Mouse (Mus musculus) forebrain, embryonic 10.5 days (tissue): ENCODE results near the gene Wdr78. TPM values are rescaled to one million over a fixed set of nuclear protein-coding genes. Genes with fewer than 3 reads are reported as not detected.

Source experiments
- DNase-seq: peaks from one replicate; pipeline ENCODE4 v3.0.0-alpha.2; 2017; ENCODE audit warnings: low spot score; ENCODE audit errors: extremely low spot score
- H3K27ac ChIP-seq: fragments of 300-500 bp; sonication (generic); 2 replicates; pipeline ENCODE4 v1.5.1; 2016; ENCODE audit warnings: mild to moderate bottlenecking
- H3K27me3 ChIP-seq: fragments of 300-500 bp; sonication (generic); 2 replicates; pipeline ENCODE4 v1.6.1; 2016; ENCODE audit warnings: mild to moderate bottlenecking; ENCODE audit not compliant: poor library complexity, severe bottlenecking
- H3K36me3 ChIP-seq: fragments of 300-500 bp; sonication (generic); replicated peaks from 2 replicates; pipeline ENCODE4 v1.6.1; 2016; ENCODE audit warnings: mild to moderate bottlenecking, moderate library complexity
- H3K4me1 ChIP-seq: fragments of 300-500 bp; sonication (generic); 2 replicates; pipeline ENCODE4 v1.6.1; 2016
- H3K4me3 ChIP-seq: fragments of 300-500 bp; sonication (generic); 2 replicates; pipeline ENCODE4 v1.5.1; 2016; ENCODE audit warnings: mild to moderate bottlenecking, moderate library complexity
- H3K9me3 ChIP-seq: fragments of 300-500 bp; sonication (generic); 2 replicates; pipeline ENCODE4 v1.6.1; 2016; ENCODE audit warnings: mild to moderate bottlenecking, moderate library complexity
- WGBS: fragments of 180-500 bp; shearing (Covaris S2); methylation state at CpG from one replicate; pipeline ENCODE4 v1.1.7; 2016; 5-methylcytosine and 5-hydroxymethylcytosine counted together
- polyA plus RNA-seq: library from polyadenylated mRNA; unstranded; fragments of >200 nt; fragmentation: Nextera tagmentation; extraction: Ambion mirVana; gene quantifications from 2 replicates; pipeline ENCODE4 v1.2.1, GENCODE M21; 2016

Wdr78 gene
- polyA plus RNA-seq = 4.8 and 5.0 TPM in 2 replicates

DNA sequence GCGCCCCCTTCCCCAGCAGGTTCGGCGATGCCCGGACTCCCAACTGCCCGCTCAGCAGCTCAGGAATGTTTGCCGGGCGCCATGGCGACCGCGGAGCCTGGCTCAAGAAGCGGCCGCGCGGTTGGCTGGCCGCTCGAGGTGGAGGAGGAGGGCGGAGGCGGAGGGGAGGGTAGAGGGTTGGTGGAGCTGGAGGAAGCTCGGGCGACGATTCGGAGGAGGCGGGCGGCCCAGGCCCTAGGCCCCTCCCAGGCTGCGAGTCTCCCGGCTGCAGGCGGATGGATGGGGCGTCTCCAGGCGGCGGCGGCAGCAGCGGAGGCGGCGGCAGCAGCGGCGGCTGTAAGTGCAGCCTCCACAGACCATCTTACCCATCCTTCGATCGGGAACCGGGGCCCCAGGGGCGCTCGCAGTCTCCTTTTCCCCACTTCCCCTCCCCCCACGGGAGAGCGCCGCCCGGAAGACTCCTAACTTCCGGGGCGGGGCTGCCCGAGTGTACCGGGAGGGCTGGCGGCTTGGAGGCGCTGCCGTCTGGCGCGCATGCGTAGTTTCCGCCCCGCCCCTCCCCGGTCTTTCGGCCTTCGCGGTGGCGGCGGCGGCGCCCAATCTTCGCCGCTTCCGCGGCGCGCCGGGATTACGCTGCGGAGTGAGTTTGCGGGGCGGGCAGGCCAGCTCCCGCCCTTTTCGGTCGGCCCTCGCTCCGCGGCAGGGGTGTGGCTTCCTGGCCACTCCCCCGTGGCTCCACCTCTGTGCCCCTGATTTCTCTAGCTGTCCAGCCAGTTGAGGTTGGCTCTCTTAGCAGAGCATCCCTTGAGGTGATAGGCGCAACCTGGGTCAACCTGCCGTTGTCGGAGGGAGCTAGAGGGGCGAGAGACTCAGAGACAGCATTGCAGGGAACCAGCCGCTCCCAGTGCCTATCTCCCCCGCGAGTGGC lies at the start of gene Wdr78, which contains the start of gene Mier1:
TSS of gene Wdr78 (minus strand) at position 372 of the 928 bp plus-strand sequence.
TSS of gene Mier1 (plus strand) at position 207 of the 928 bp plus-strand sequence.
- under 1% methylated on average over 90 of the region's 90 CpGs for WGBS
- H3K9me3 ChIP-seq = no peaks in the 10 kb centered on the region
- H3K27ac ChIP-seq = peak within 1 kb of the TSS; percentile 100
- 0 out of 2 replicates have a peak, but pooled peaks cover 4% of the 10 kb centered on the region for H3K27me3 ChIP-seq
- peaks cover 45% of the 10 kb centered on the region for H3K4me1 ChIP-seq
- peaks cover 34% of the 10 kb centered on the region for H3K36me3 ChIP-seq
- peak within 1 kb of the TSS; percentile 88 for H3K4me3 ChIP-seq
- DNase-seq = peak; percentile 97

DNA sequence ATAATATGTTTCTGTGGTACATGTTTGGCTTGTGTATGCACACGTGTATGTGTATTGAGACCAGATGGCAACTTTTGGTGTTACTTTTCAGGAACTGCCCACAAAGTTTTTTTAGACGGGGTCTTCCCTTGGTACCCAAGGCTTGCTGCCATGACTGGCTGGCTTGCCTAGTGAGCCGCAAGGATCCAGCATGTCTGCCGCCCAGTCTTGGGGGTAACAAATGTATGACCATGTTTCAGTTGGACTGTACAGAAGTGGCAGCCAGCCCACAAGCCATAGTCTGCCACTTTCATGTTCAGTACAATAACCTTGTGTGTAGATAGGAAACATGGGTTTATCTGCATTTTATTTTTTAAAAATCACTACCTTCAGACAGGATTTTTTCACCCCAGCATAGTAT lies 44.4 kb upstream of the Wdr78 start:
- no peaks in the 10 kb centered on the region for H3K9me3 ChIP-seq
- DNase-seq = no peak
- no peak overlapping the region for H3K4me3 ChIP-seq
- 94% methylated on average over 4 of the region's 4 CpGs for WGBS
- peaks cover 99% of the 10 kb centered on the region for H3K36me3 ChIP-seq
- no peak overlapping the region for H3K27ac ChIP-seq
- H3K27me3 ChIP-seq = no peaks in the 10 kb centered on the region
- no peaks in the 10 kb centered on the region for H3K4me1 ChIP-seq

DNA sequence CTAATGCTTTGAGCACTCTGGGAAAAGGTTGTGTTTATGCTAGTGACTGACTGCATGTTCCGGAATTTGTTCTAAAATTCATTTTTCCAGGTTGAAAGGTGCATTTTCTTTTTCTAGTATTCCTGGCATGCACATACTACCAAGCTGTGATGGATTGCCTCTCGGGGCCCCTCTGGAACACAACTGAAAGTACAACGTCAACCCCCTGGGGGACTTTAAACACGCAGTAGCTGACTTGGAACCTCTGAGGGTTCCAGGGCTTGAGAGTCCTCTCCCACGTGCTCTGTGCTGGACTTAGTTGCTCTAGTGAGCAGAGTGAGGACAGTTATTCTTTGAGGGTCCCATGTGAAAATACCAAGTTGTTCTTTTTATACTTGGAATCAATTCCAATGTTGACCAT lies 37.6 kb upstream of the Wdr78 start:
- Histone ChIP-seq H3K36me3 (peaks cover 100% of the 10 kb centered on the region), H3K27me3 (no peaks in the 10 kb centered on the region), H3K4me1 (no peaks in the 10 kb centered on the region), H3K4me3 (no peak overlapping the region), H3K9me3 (no peaks in the 10 kb centered on the region), H3K27ac (no peak overlapping the region)
- no peak for DNase-seq
- WGBS = 93% methylated on average over 5 of the region's 5 CpGs

DNA sequence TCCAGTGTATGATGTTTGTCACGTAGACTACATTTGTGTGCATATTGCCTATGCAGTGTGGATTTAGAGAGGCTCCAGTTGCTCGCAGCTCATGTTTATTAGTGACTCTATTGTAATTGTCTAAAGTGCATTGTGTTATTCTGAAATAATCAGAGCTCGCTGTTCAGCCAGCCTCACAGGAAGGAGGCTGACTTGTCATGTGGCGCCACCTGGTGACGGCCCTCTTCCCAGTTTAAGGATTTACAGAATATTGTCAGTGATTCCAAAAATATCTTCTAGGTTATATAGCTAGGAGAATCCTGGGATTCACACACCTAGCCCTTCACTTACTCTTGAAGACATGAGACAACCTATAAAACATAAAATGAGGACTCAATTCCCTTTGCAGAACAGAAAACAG lies 32.0 kb upstream of the Wdr78 start:
- no peaks in the 10 kb centered on the region for H3K27me3 ChIP-seq
- DNase-seq = peak; percentile 59
- H3K9me3 ChIP-seq = no peaks in the 10 kb centered on the region
- no peaks in the 10 kb centered on the region for H3K4me1 ChIP-seq
- 47% methylated on average over 5 of the region's 5 CpGs for WGBS
- H3K36me3 ChIP-seq = peaks cover 86% of the 10 kb centered on the region
- no peak overlapping the region for H3K27ac ChIP-seq
- no peak overlapping the region for H3K4me3 ChIP-seq

DNA sequence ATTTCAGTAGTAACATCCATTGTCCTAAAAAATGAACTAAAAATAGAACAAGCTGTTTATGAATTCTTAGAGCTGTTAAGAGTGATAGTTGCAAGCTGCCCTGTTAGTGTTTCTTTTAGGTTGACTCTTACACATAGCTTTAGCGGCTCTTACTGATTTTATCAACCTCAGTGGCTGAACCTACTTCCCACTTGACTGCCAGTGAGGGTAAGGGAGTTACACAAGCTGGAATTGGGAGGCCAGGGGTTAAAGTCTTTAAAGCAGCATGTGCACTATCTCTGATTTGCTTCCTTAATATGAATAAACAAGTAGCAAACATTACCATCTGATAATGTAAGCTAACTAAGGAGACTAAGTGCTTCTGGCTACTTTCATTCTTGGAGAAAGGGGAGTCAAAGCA lies 22.6 kb upstream of the Wdr78 start:
- 93% methylated on average over 1 of the region's 1 CpGs for WGBS

DNA sequence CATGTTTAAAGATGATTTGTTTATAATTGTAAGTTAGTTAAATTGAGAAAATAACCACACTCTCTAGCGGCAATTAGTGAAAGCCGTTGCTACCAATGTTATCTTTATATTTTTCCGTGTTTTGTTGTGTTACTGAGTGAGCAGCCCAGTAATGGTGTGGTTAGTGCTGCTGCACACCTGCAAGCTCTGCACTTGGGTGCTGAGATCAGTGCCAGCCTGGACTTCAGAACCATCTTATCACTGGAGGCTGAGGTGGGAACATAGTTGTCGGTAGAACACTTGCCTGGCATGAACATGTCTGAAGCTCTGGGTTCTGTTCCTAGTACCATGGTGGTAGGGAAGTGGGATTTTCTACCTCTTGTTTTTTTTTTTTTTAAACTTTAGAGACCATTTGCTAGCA lies 12.2 kb upstream of the Wdr78 start:
- no peak overlapping the region for H3K4me3 ChIP-seq
- no peaks in the 10 kb centered on the region for H3K27me3 ChIP-seq
- peaks cover 8% of the 10 kb centered on the region for H3K36me3 ChIP-seq
- no peak for DNase-seq
- no peaks in the 10 kb centered on the region for H3K9me3 ChIP-seq
- no peak overlapping the region for H3K27ac ChIP-seq
- H3K4me1 ChIP-seq = peaks cover 6% of the 10 kb centered on the region; the same call in 1 of the 2 replicates
- WGBS = 87% methylated on average over 4 of the region's 4 CpGs

More for the DNA sequence above, 22.6 kb upstream of the Wdr78 start:
- no peak for DNase-seq
- no peaks in the 10 kb centered on the region for H3K27me3 ChIP-seq
- no peaks in the 10 kb centered on the region for H3K4me1 ChIP-seq
- no peaks in the 10 kb centered on the region for H3K9me3 ChIP-seq
- H3K36me3 ChIP-seq = peaks cover 80% of the 10 kb centered on the region
- H3K4me3 ChIP-seq = no peak overlapping the region
- no peak overlapping the region for H3K27ac ChIP-seq

DNA sequence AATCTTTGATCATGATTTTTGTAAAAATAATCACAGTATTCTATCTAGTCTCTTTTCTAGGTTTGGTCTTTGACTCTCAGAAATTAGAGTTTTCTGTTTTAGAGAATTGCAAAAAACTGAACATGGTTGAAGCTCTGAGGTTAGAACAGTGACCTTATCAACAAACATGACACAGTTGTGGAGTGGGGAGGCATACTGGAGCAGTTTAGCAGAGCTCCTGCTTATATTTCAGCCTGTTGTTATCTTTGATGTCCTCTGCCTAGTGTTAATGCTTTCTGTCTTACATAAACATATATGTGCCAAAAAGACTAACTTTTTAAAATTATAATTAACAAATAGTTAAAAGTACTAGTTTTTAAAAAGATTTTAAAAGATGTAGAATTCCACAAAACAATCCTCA lies 9.3 kb upstream of the Wdr78 start:
- Histone ChIP-seq H3K36me3 (no peaks in the 10 kb centered on the region), H3K27ac (no peak overlapping the region)

DNA sequence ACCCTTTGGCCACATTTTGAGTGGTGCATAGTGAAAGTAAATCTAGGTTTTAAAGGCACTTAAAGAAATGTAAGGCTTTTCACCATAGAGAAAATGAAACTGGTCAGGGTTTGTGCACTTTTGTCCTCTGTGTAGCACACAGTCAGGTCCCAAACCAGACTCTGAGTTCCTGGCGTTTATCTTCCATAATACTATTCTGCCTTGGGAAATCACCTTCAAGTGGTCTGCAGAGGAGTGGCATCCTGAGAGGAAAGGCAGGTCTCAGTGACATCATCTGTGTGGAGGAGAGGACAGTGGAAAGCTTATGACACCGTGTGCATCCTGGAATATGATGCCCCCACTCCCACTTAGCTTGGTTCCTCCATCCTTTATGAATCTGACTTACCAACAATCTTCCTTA lies 8.7 kb upstream of the Wdr78 start:
- no peak overlapping the region for H3K27ac ChIP-seq
- no peaks in the 10 kb centered on the region for H3K27me3 ChIP-seq
- DNase-seq = no peak
- H3K36me3 ChIP-seq = no peaks in the 10 kb centered on the region
- 69% methylated on average over 2 of the region's 2 CpGs for WGBS
- H3K4me1 ChIP-seq = peaks cover 30% of the 10 kb centered on the region
- H3K4me3 ChIP-seq = no peak overlapping the region
- no peaks in the 10 kb centered on the region for H3K9me3 ChIP-seq

More for the DNA sequence above, 9.3 kb upstream of the Wdr78 start:
- Histone ChIP-seq H3K4me3 (no peak overlapping the region), H3K9me3 (no peaks in the 10 kb centered on the region), H3K4me1 (peaks cover 28% of the 10 kb centered on the region), H3K27me3 (no peaks in the 10 kb centered on the region)
- no peak for DNase-seq

DNA sequence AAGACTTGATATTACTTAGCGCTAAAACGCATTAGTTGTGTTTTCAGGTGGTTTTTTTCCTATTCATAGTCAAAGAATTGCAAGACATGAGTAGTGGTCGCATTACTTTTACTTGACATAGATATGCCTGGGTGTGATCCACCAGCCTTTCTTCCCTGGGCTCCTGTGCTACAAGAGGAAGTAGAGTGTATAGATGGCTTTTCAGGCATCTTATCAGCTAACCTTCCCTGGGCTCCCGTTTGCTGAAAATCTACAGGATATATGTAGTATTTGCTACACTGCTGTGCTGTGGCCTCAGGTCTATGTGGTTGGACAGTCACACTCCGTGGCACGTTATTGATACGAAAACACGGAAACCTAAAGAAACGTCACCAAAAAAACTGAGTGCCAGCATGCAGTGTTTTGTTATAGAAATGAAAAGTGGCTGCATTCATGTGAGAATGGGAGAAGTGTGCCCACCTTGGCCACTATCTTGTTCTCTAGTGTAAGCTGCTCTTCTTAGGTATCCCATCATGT lies 6.6 kb upstream of the Wdr78 start:
- H3K4me1 ChIP-seq = peaks cover 30% of the 10 kb centered on the region
- DNase-seq = no peak
- H3K36me3 ChIP-seq = peaks cover 10% of the 10 kb centered on the region
- H3K9me3 ChIP-seq = no peaks in the 10 kb centered on the region
- 0 out of 2 replicates have a peak, but pooled peaks cover 4% of the 10 kb centered on the region for H3K27me3 ChIP-seq
- 88% methylated on average over 9 of the region's 9 CpGs for WGBS
- H3K27ac ChIP-seq = no peak overlapping the region
- peak overlapping the region; percentile 91 for H3K4me3 ChIP-seq

DNA sequence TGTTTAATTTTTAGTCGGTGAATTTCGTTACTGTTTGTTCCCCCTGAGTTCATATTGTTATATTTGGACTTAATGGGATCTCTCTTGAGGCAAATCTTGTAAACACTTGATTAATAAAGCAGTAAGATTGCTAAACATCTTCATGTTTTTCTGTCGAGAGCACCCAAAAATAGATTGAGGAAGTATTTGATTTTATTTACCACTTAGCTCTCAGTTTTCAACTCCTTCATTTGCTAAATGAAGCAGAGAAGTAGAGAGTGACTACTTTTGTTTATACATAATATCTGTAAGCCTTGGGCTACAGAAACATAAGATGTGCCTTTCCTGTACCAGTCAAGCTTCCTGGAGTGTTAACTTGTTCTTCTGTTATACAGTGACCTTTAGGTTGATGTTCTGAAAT lies 6.0 kb upstream of the Wdr78 start:
- Histone ChIP-seq H3K4me1 (peaks cover 32% of the 10 kb centered on the region), H3K4me3 (peak overlapping the region; percentile 91), H3K27me3 (0 out of 2 replicates have a peak, but pooled peaks cover 4% of the 10 kb centered on the region), H3K9me3 (no peaks in the 10 kb centered on the region), H3K36me3 (peaks cover 10% of the 10 kb centered on the region), H3K27ac (peak overlapping the region; percentile 98; the same call in 1 of the 2 replicates)
- 60% methylated on average over 3 of the region's 3 CpGs for WGBS
- DNase-seq = no peak

DNA sequence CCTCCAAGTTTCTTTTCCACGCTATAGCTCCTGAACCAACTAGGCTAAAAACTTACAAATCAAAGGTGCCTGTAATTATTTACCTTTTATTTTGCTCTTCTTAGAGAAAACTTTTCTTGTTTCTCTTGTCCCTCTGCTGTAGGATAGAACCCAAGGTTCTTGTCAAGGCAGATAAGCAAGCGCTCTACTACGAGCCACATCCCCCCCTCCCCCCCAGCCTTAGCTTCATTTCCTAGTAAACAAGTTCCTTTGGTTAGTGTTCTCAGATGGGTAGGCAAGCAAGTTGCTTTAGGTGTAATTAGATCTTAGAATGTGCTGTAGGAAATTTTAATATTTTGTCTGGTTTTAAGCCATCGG lies 5.7 kb upstream of the Wdr78 start:
- WGBS = 17% methylated on average over 4 of the region's 4 CpGs
- DNase-seq = no peak
- Histone ChIP-seq H3K9me3 (no peaks in the 10 kb centered on the region), H3K27me3 (0 out of 2 replicates have a peak, but pooled peaks cover 4% of the 10 kb centered on the region), H3K27ac (peak overlapping the region; percentile 98), H3K4me3 (peak overlapping the region; percentile 91), H3K4me1 (peaks cover 36% of the 10 kb centered on the region), H3K36me3 (peaks cover 10% of the 10 kb centered on the region)

DNA sequence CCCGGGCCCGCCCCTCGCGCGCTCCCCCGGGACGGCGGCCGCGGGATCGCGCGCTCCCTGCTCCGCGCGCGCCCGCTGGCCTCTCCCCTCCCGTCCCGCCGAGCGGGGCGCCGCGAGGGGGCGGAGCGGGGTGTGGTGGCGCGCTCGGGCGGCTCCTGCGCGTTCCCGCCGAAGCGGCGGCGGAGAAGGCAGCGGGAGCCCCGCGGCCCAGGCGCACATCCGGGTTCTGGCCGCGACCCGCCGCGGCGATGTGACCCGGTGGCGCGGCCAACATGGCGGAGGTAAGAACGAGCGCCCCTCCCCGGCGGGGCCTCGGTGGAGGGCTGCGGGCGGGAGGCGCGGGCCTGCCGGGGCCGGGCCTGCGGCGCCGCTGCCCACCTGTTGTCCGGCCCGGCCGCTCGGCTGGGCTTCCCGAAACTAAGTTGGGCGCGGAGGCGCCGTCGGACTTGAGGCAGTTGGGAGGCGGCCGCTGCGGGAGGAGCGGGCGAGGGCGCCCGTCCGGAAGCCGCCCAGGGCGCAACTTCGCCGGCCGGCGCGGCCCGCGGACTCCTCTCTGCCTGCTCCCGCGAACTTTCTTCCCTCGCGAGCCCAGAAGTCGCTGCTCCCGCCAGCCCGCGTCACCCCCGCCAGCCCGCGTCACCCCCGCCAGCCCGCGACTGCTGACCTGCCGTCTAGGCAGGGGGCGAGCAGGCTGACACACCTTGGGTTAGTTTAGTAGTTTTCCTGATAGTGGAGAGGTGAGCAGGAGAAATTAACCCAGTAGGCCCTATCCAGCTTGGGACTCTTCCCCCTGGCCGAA lies 5.1 kb upstream of the Wdr78 start:
- peak; percentile 72 for DNase-seq
- under 1% methylated on average over 86 of the region's 111 CpGs for WGBS
- peak overlapping the region; percentile 91 for H3K4me3 ChIP-seq
- H3K27me3 ChIP-seq = 0 out of 2 replicates have a peak, but pooled peaks cover 4% of the 10 kb centered on the region
- H3K9me3 ChIP-seq = no peaks in the 10 kb centered on the region
- peaks cover 10% of the 10 kb centered on the region for H3K36me3 ChIP-seq
- peak overlapping the region; percentile 98 for H3K27ac ChIP-seq
- H3K4me1 ChIP-seq = peaks cover 38% of the 10 kb centered on the region
